ENCODE assay signal across 8 mouse cellular contexts in the genomic region with DNA sequence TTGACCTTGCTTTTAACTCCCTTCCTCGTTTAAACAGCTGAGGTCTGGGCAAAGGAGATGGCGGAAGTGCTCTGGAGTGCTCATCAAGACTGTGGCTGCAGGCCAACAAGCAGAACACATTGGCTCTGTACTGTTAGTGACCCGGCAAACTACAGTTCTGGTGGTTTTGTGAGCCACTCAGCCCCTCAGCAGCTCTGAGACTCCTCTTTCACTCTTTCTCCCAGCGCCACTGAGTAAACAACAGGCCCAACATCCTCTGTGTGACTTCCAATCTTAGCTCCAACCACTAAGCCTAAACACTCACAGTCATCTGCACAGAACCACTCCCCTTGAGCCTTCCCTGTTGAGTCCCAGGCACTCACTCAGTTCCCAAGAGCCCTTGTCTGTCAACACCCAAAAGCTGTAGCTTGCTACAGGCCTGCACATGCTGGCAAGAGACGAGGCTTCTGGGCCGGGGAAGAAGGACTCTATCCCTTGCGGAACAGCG. TPM values are rescaled to one million over a fixed set of nuclear protein-coding genes. Genes with fewer than 3 reads are reported as not detected.
DNase-seq lines count a peak whose midpoint lies in the region; ATAC-seq and TF ChIP-seq lines count a peak whose summit lies in the region.

No protein-coding gene starts in this region.

- H3K4me3 ChIP-seq in layer of hippocampus, adult 2 months = no peak overlapping the region
- H3K4me3 ChIP-seq in brown adipose tissue, adult 24 weeks (ENCODE audit: insufficient read depth, low read depth, low read length) = no peak overlapping the region
- no peak overlapping the region for H3K4me3 ChIP-seq in heart, embryonic 14.5 days (ENCODE audit: control insufficient read depth in 1 of 2, insufficient read depth in 1 of 2, low read depth in 1 of 2, low read length in 2 of 2)
- no peak overlapping the region for H3K4me3 ChIP-seq in kidney, embryonic 15.5 days (replicated peaks)
- no peak overlapping the region for H3K4me3 ChIP-seq in midbrain, embryonic 16.5 days (ENCODE audit: low read depth, low read length)

- H3K27ac ChIP-seq in layer of hippocampus, adult 2 months = peak overlapping the region; percentile 10; the same call in 1 of the 2 replicates
- H3K27ac ChIP-seq in brown adipose tissue, adult 24 weeks (replicated peaks; ENCODE audit: low read depth, low read length) = peak overlapping the region; percentile 35; the same call in 1 of the 2 replicates
- H3K27ac ChIP-seq in heart, embryonic 14.5 days (replicated peaks in 1 of 2; ENCODE audit: control insufficient read depth in 1 of 2, insufficient read depth in 1 of 2, low read depth in 2 of 2, low read length in 2 of 2) = peak overlapping the region; percentile 69 to 76
- peak overlapping the region; percentile 66 for H3K27ac ChIP-seq in kidney, embryonic 15.5 days
- no peak overlapping the region for H3K27ac ChIP-seq in midbrain, embryonic 16.5 days (ENCODE audit: low read length)

- TF ChIP-seq CTCF in layer of hippocampus, adult 2 months (conservative IDR thresholded peaks at IDR 0.05) = no peak

- peak; percentile 87 for ATAC-seq in heart, embryonic 14.5 days (ENCODE audit: insufficient number of reproducible peaks, insufficient read depth, low FRiP score, low read depth)
- ATAC-seq in kidney, embryonic 15.5 days (replicated peaks; ENCODE audit: low FRiP score) = peak; percentile 74
- peak; percentile 51; the same call in 1 of the 2 replicates for ATAC-seq in midbrain, embryonic 16.5 days
- no peak for ATAC-seq in inflammation-experienced regulatory T-cells, adult 6 months

- H3K9me3 ChIP-seq in heart, embryonic 14.5 days (ENCODE audit: control insufficient read depth, low read length) = no peaks in the 10 kb centered on the region
- H3K9me3 ChIP-seq in kidney, embryonic 15.5 days (replicated peaks) = no peaks in the 10 kb centered on the region
- H3K9me3 ChIP-seq in midbrain, embryonic 16.5 days (replicated peaks; ENCODE audit: control insufficient read depth, low read length, poor library complexity, severe bottlenecking) = no peaks in the 10 kb centered on the region

- 20% methylated on average over 8 of the region's 8 CpGs for WGBS in heart, embryonic 14.5 days
- WGBS in kidney, embryonic 15.5 days = 42% methylated on average over 8 of the region's 8 CpGs
- WGBS in midbrain, embryonic 16.5 days = 61% methylated on average over 8 of the region's 8 CpGs

- no peak for DNase-seq in layer of hippocampus, adult 2 months (ENCODE audit: low spot score in 2 of 2)
- no peak for DNase-seq in layer of hippocampus, adult 18-20 months (ENCODE audit: low spot score in 2 of 2)
- no peak for DNase-seq in left cerebral cortex, adult 18-20 months (ENCODE audit: low spot score in 2 of 2)

- H3K4me2 ChIP-seq in heart, embryonic 14.5 days (ENCODE audit: low read length) = no peak overlapping the region
- no peak overlapping the region for H3K4me2 ChIP-seq in kidney, embryonic 15.5 days
- H3K4me2 ChIP-seq in midbrain, embryonic 16.5 days (ENCODE audit: low read length) = no peak overlapping the region

- H3K27me3 ChIP-seq in heart, embryonic 14.5 days (ENCODE audit: control insufficient read depth, insufficient read depth, low read length) = no peaks in the 10 kb centered on the region
- no peaks in the 10 kb centered on the region for H3K27me3 ChIP-seq in kidney, embryonic 15.5 days
- H3K27me3 ChIP-seq in midbrain, embryonic 16.5 days (ENCODE audit: control insufficient read depth, insufficient read depth, low read depth, low read length) = no peaks in the 10 kb centered on the region

- no peaks in the 10 kb centered on the region for H3K36me3 ChIP-seq in heart, embryonic 14.5 days (ENCODE audit: control insufficient read depth, insufficient read depth, low read length)
- no peaks in the 10 kb centered on the region for H3K36me3 ChIP-seq in kidney, embryonic 15.5 days
- H3K36me3 ChIP-seq in midbrain, embryonic 16.5 days (ENCODE audit: control insufficient read depth, insufficient read depth, low read length) = no peaks in the 10 kb centered on the region

- H3K9ac ChIP-seq in heart, embryonic 14.5 days (ENCODE audit: low read length) = no peak overlapping the region
- H3K9ac ChIP-seq in kidney, embryonic 15.5 days = no peak overlapping the region
- no peak overlapping the region for H3K9ac ChIP-seq in midbrain, embryonic 16.5 days (ENCODE audit: low read depth, low read length)

- peaks cover 10% of the 10 kb centered on the region; the same call in 1 of the 2 replicates for H3K4me1 ChIP-seq in brown adipose tissue, adult 24 weeks (ENCODE audit: control insufficient read depth, insufficient read depth, insufficient read length, low read length)
- peaks cover 7 to 12% of the 10 kb centered on the region in 2 experiments for H3K4me1 ChIP-seq in heart, embryonic 14.5 days (ENCODE audit: control insufficient read depth in 2 of 2, insufficient read depth in 2 of 2, low read length in 2 of 2)
- H3K4me1 ChIP-seq in kidney, embryonic 15.5 days = peaks cover 17% of the 10 kb centered on the region
- H3K4me1 ChIP-seq in midbrain, embryonic 16.5 days (ENCODE audit: control insufficient read depth, insufficient read depth, low read length) = no peaks in the 10 kb centered on the region

RNA-seq across cellular contexts. Expression of gene Ptpn13, which starts 37.4 kb away (rescaled TPM):
- 10 to 100 TPM in 1 of 2 experiments, 1 to 10 TPM in 1; 9.7 to 13.4 TPM for total RNA-seq in layer of hippocampus, adult 2 months (2021)
- total RNA-seq in layer of hippocampus, adult 18-20 months (2021) = 10 to 100 TPM; 10.9 to 12.2 TPM
- polyA plus RNA-seq in brown adipose tissue, adult 24 weeks (2012; ENCODE audit: insufficient read depth, insufficient read length, missing spikeins) = 0.83 and 1.1 TPM in 2 replicates
- 8.5 and 9.3 TPM in 2 replicates for polyA plus RNA-seq in heart, embryonic 14.5 days (2014; fragmentation: Nextera tagmentation; extraction: Ambion mirVana)
- 29.8 and 30.9 TPM in 2 replicates for polyA plus RNA-seq in kidney, embryonic 15.5 days (2015; fragmentation: Nextera tagmentation; extraction: Ambion mirVana)
- 3.6 and 3.9 TPM in 2 replicates for polyA plus RNA-seq in midbrain, embryonic 16.5 days (2015; fragmentation: Nextera tagmentation; extraction: Ambion mirVana)
- 10 to 100 TPM; 19.1 to 30.1 (median 25.2) TPM for polyA plus RNA-seq in inflammation-experienced regulatory T-cells, adult 6 months (2017; shearing (Covaris generic))
- total RNA-seq in left cerebral cortex, adult 18-20 months (2021) = 10 to 100 TPM; 10.4 to 10.5 TPM
